Mouse (Mus musculus): ENCODE measurements around the gene Rtn1. TPM values are rescaled to one million over a fixed set of nuclear protein-coding genes. Genes with fewer than 3 reads are reported as not detected.
"Not testable (repeated sequence)": the region's sequence is repeated elsewhere in the genome, so short reads cannot be mapped to it uniquely, and the experiment has no call there.

The Rtn1 gene
- polyA plus RNA-seq, 1 experiment from 2014 or later: 6.6 TPM

- H3K9me3 ChIP-seq (replicated peaks; ENCODE audit: low read length): no peaks in the 10 kb centered on the region
- peak; percentile 44 for TF ChIP-seq CTCF (IDR thresholded peaks at IDR 0.05; ENCODE audit: low read depth)
- H3K27me3 ChIP-seq (ENCODE audit: insufficient read depth, low read length): no peaks in the 10 kb centered on the region
- no peak overlapping the region for H3K4me3 ChIP-seq (replicated peaks; ENCODE audit: low read depth, low read length)
- no peak overlapping the region for H3K27ac ChIP-seq
- 25% methylated on average over 8 of the region's 8 CpGs for WGBS
- no peak overlapping the region for H3K4me2 ChIP-seq (ENCODE audit: low read length)
- no peaks in the 10 kb centered on the region for H3K4me1 ChIP-seq (replicated peaks; ENCODE audit: insufficient read depth, low read length)
- no peak for ATAC-seq (replicated peaks; ENCODE audit: low FRiP score, low read depth)
- H3K9ac ChIP-seq (ENCODE audit: low read depth, low read length): no peak overlapping the region
- DNase-seq (ENCODE audit: low spot score): peak; percentile 31
- no peaks in the 10 kb centered on the region for H3K36me3 ChIP-seq (ENCODE audit: insufficient read depth, low read length)
Observed at GRCm38 (mm10) chr12:72301431-72301830, 107.4 kb downstream of the Rtn1 start.

- no peak for ATAC-seq (replicated peaks; ENCODE audit: low FRiP score, low read depth)
- no peak overlapping the region for H3K27ac ChIP-seq
- 44% methylated on average over 8 of the region's 8 CpGs for WGBS
Observed at GRCm38 (mm10) chr12:72300971-72301370, 107.9 kb downstream of the Rtn1 start.

GRCm38 (mm10) chr12:72298222-72298621 is 110.6 kb downstream of the Rtn1 start:
- no peak for ATAC-seq (replicated peaks; ENCODE audit: low FRiP score, low read depth)
- WGBS: 55% methylated on average over 7 of the region's 7 CpGs
- no peak overlapping the region for H3K9ac ChIP-seq (ENCODE audit: low read depth, low read length)

More at GRCm38 (mm10) chr12:72300971-72301370, 107.9 kb downstream of the Rtn1 start:
- TF ChIP-seq CTCF (IDR thresholded peaks at IDR 0.05; ENCODE audit: low read depth): no peak
- Histone ChIP-seq H3K9ac (ENCODE audit: low read depth, low read length) (no peak overlapping the region), H3K9me3 (replicated peaks; ENCODE audit: low read length) (no peaks in the 10 kb centered on the region), H3K4me2 (ENCODE audit: low read length) (no peak overlapping the region), H3K4me1 (replicated peaks; ENCODE audit: insufficient read depth, low read length) (no peaks in the 10 kb centered on the region), H3K27me3 (ENCODE audit: insufficient read depth, low read length) (no peaks in the 10 kb centered on the region), H3K36me3 (ENCODE audit: insufficient read depth, low read length) (no peaks in the 10 kb centered on the region), H3K4me3 (replicated peaks; ENCODE audit: low read depth, low read length) (no peak overlapping the region)
- DNase-seq (ENCODE audit: low spot score): no peak

GRCm38 (mm10) chr12:72296552-72296951 is 112.3 kb downstream of the Rtn1 start:
- no peak overlapping the region for H3K4me3 ChIP-seq (replicated peaks; ENCODE audit: low read depth, low read length)
- no peaks in the 10 kb centered on the region for H3K4me1 ChIP-seq (replicated peaks; ENCODE audit: insufficient read depth, low read length)
- H3K27ac ChIP-seq: no peak overlapping the region
- H3K9me3 ChIP-seq (replicated peaks; ENCODE audit: low read length): no peaks in the 10 kb centered on the region
- H3K4me2 ChIP-seq (ENCODE audit: low read length): no peak overlapping the region
- ATAC-seq (replicated peaks; ENCODE audit: low FRiP score, low read depth) (no peak), DNase-seq (ENCODE audit: low spot score) (no peak)
- no peak overlapping the region for H3K9ac ChIP-seq (ENCODE audit: low read depth, low read length)
- 90% methylated on average over 5 of the region's 5 CpGs for WGBS
- TF ChIP-seq CTCF (IDR thresholded peaks at IDR 0.05; ENCODE audit: low read depth): no peak
- no peaks in the 10 kb centered on the region for H3K27me3 ChIP-seq (ENCODE audit: insufficient read depth, low read length)
- no peaks in the 10 kb centered on the region for H3K36me3 ChIP-seq (ENCODE audit: insufficient read depth, low read length)

More at GRCm38 (mm10) chr12:72298222-72298621, 110.6 kb downstream of the Rtn1 start:
- Histone ChIP-seq H3K4me3 (replicated peaks; ENCODE audit: low read depth, low read length) (no peak overlapping the region), H3K36me3 (ENCODE audit: insufficient read depth, low read length) (no peaks in the 10 kb centered on the region), H3K4me1 (replicated peaks; ENCODE audit: insufficient read depth, low read length) (no peaks in the 10 kb centered on the region), H3K9me3 (replicated peaks; ENCODE audit: low read length) (no peaks in the 10 kb centered on the region), H3K27ac (no peak overlapping the region), H3K4me2 (ENCODE audit: low read length) (no peak overlapping the region), H3K27me3 (ENCODE audit: insufficient read depth, low read length) (no peaks in the 10 kb centered on the region)
- DNase-seq (ENCODE audit: low spot score): peak; percentile 12
- no peak for TF ChIP-seq CTCF (IDR thresholded peaks at IDR 0.05; ENCODE audit: low read depth)

- H3K9ac ChIP-seq (ENCODE audit: low read depth, low read length); H3K36me3 ChIP-seq (ENCODE audit: insufficient read depth, low read length); H3K4me2 ChIP-seq (ENCODE audit: low read length); H3K27ac ChIP-seq; H3K27me3 ChIP-seq (ENCODE audit: insufficient read depth, low read length); H3K9me3 ChIP-seq (replicated peaks; ENCODE audit: low read length); DNase-seq (ENCODE audit: low spot score); H3K4me1 ChIP-seq (replicated peaks; ENCODE audit: insufficient read depth, low read length); H3K4me3 ChIP-seq (replicated peaks; ENCODE audit: low read depth, low read length); ATAC-seq (replicated peaks; ENCODE audit: low FRiP score, low read depth): not testable (repeated sequence)
- WGBS: 93% methylated on average over 3 of the region's 3 CpGs
Observed at GRCm38 (mm10) chr12:72293185-72293584, 115.7 kb downstream of the Rtn1 start.

- WGBS: 52% methylated on average over 2 of the region's 2 CpGs
- Histone ChIP-seq H3K27ac (no peak overlapping the region), H3K9me3 (replicated peaks; ENCODE audit: low read length) (no peaks in the 10 kb centered on the region), H3K4me3 (replicated peaks; ENCODE audit: low read depth, low read length) (no peak overlapping the region), H3K36me3 (ENCODE audit: insufficient read depth, low read length) (no peaks in the 10 kb centered on the region), H3K4me2 (ENCODE audit: low read length) (no peak overlapping the region), H3K27me3 (ENCODE audit: insufficient read depth, low read length) (no peaks in the 10 kb centered on the region), H3K9ac (ENCODE audit: low read depth, low read length) (no peak overlapping the region), H3K4me1 (replicated peaks; ENCODE audit: insufficient read depth, low read length) (no peaks in the 10 kb centered on the region)
- DNase-seq (ENCODE audit: low spot score) (peak; percentile 46), ATAC-seq (replicated peaks; ENCODE audit: low FRiP score, low read depth) (no peak)
- no peak for TF ChIP-seq CTCF (IDR thresholded peaks at IDR 0.05; ENCODE audit: low read depth)
Observed at GRCm38 (mm10) chr12:72292566-72292965, 116.3 kb downstream of the Rtn1 start.

GRCm38 (mm10) chr12:72291266-72291665 is 117.6 kb downstream of the Rtn1 start:
- Histone ChIP-seq H3K4me2 (ENCODE audit: low read length) (no peak overlapping the region), H3K36me3 (ENCODE audit: insufficient read depth, low read length) (no peaks in the 10 kb centered on the region), H3K4me1 (replicated peaks; ENCODE audit: insufficient read depth, low read length) (no peaks in the 10 kb centered on the region), H3K27me3 (ENCODE audit: insufficient read depth, low read length) (no peaks in the 10 kb centered on the region), H3K4me3 (replicated peaks; ENCODE audit: low read depth, low read length) (no peak overlapping the region), H3K27ac (no peak overlapping the region), H3K9me3 (replicated peaks; ENCODE audit: low read length) (no peaks in the 10 kb centered on the region), H3K9ac (ENCODE audit: low read depth, low read length) (no peak overlapping the region)
- 87% methylated on average over 4 of the region's 4 CpGs for WGBS
- ATAC-seq (replicated peaks; ENCODE audit: low FRiP score, low read depth) (no peak), DNase-seq (ENCODE audit: low spot score) (no peak)
- TF ChIP-seq CTCF (IDR thresholded peaks at IDR 0.05; ENCODE audit: low read depth): no peak
